Mouse (Mus musculus) brain, embryonic 14.5 days (tissue): ENCODE data around the gene Plpp2.

Experiments used
- CTCF ChIP-seq: fragments of 200-500 bp; IDR thresholded peaks from 2 replicates; pipeline ENCODE4 v1.5.1; 2012; ENCODE audit warnings: inconsistent platforms, mild to moderate bottlenecking, moderate library complexity, borderline replicate concordance; ENCODE audit not compliant: insufficient read depth, insufficient read length; ENCODE audit errors: extremely low read depth
- POLR2A ChIP-seq: fragments of 200-500 bp; IDR thresholded peaks from 2 replicates; pipeline ENCODE4 v1.6.1; 2012; ENCODE audit warnings: mild to moderate bottlenecking, inconsistent platforms, borderline replicate concordance; ENCODE audit not compliant: poor library complexity, insufficient read depth, insufficient read length, severe bottlenecking; ENCODE audit errors: extremely low read depth

GRCm38 (mm10) chr10:79554330-79555237 lies 21.0 kb upstream of the Plpp2 start, which contains the start of gene Mier2:
- TF ChIP-seq CTCF, result no peak
- peak; percentile 74 for TF ChIP-seq POLR2A
